Mouse (Mus musculus): ENCODE results near the gene Lypd6b. TPM values are rescaled to one million over a fixed set of nuclear protein-coding genes. Genes with fewer than 3 reads are reported as not detected.

The Lypd6b gene
- polyA plus RNA-seq, 1 experiment, result 6.0 TPM

DNA sequence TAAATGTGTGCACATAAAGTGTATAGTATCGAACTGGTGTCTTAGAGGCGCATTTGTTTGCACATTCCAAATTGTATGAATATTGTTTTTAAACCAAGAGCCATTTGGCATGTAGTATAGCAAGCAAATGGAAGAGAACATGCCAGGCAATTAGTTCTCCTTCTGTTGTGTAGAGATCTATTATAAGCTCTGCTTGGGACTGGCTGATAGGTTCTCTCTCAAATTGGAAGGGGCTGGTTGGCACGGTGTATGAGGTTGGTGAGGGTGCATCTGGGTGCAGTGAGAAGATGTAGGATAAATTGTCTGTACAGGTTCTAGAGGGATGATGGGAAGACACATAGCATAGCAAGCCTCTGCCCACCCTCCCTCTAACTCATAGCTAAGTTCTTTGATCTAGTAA lies 42.9 kb downstream of the Lypd6b start:
- no peak for TF ChIP-seq EP300 (IDR thresholded peaks at IDR 0.05; ENCODE audit: insufficient read depth, low read depth, low read length)
- TF ChIP-seq POLR2A (IDR thresholded peaks at IDR 0.05; ENCODE audit: insufficient read depth, low read length), result no peak
- TF ChIP-seq CTCF (IDR thresholded peaks at IDR 0.05; ENCODE audit: low read depth, low read length), result no peak
- no peak overlapping the region for H3K27ac ChIP-seq (ENCODE audit: insufficient read depth, low read length)
- H3K9me3 ChIP-seq (replicated peaks; ENCODE audit: control insufficient read depth, insufficient read depth, low read length, poor library complexity, severe bottlenecking), result no peaks in the 10 kb centered on the region
- no peaks in the 10 kb centered on the region for H3K27me3 ChIP-seq (ENCODE audit: control insufficient read depth, insufficient read depth, low read length, poor library complexity, severe bottlenecking)
- H3K9ac ChIP-seq (ENCODE audit: low read depth, poor library complexity, severe bottlenecking), result no peak overlapping the region
- no peak overlapping the region for H3K4me3 ChIP-seq (ENCODE audit: low read depth, low read length)
- H3K36me3 ChIP-seq (ENCODE audit: control insufficient read depth, insufficient read depth, low read length, poor library complexity, severe bottlenecking), result no peaks in the 10 kb centered on the region
- H3K4me1 ChIP-seq (ENCODE audit: control insufficient read depth, insufficient read depth, low read length), result no peaks in the 10 kb centered on the region

DNA sequence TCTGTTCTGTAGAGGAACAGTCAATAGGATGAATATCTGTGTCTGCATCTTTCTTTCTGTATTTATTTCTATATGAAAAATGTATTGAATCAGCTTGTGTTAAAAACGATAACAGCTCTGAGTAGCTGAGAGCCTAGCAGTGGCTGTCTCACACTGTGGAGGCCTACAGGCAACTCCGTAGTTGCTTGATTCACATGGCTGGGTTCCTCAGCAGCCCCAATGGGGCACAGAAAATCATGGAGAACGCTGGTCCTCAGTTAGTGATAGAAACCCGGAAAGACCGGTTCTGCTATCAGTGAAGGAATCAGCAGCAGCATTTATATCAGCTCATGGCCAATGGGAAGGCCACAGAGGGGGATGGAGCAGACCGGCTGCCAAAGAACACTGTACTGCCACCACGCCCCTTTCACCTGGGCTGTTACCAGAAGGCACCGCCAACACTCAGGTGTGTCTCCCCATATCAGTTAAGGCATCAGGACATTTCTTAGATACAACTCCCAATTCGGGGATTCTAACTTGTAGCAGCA lies 44.9 kb downstream of the Lypd6b start:
- Histone ChIP-seq H3K4me1 (ENCODE audit: control insufficient read depth, insufficient read depth, low read length) (no peaks in the 10 kb centered on the region), H3K9me3 (replicated peaks; ENCODE audit: control insufficient read depth, insufficient read depth, low read length, poor library complexity, severe bottlenecking) (no peaks in the 10 kb centered on the region), H3K36me3 (ENCODE audit: control insufficient read depth, insufficient read depth, low read length, poor library complexity, severe bottlenecking) (no peaks in the 10 kb centered on the region), H3K9ac (ENCODE audit: low read depth, poor library complexity, severe bottlenecking) (no peak overlapping the region), H3K4me3 (ENCODE audit: low read depth, low read length) (no peak overlapping the region), H3K27ac (ENCODE audit: insufficient read depth, low read length) (no peak overlapping the region), H3K27me3 (ENCODE audit: control insufficient read depth, insufficient read depth, low read length, poor library complexity, severe bottlenecking) (no peaks in the 10 kb centered on the region)
- no peak for TF ChIP-seq POLR2A (IDR thresholded peaks at IDR 0.05; ENCODE audit: insufficient read depth, low read length)
- no peak for TF ChIP-seq CTCF (IDR thresholded peaks at IDR 0.05; ENCODE audit: low read depth, low read length)
- TF ChIP-seq EP300 (IDR thresholded peaks at IDR 0.05; ENCODE audit: insufficient read depth, low read depth, low read length), result no peak

DNA sequence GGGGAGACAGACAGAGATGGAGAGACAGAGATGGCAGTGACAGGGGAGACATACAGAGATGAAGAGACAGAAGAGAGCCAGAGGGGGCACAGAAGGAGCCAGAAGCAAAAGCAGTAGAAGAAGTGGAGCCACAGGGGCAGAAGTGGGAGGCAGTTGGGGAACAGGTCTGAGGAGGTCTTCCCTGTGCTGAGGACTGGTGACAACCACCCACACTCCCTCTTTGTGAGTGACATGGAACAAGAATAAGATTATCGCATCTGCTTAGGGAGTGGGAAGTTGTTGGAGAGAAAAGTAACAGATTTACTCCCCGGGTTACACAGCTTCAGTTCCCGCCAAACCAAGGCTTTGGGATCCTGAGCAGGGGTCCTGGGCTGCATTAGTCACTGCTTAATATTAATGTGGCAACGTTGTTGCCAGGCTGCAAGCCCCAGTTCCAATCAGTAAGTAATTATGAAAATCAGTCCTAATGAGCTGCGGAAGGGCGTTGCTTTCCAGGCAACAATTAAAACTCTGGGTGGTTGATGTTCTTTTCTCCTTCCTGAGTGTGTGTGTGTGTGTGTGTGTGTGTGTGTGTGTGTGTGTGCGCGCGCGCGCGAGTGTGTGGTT lies 50.1 kb downstream of the Lypd6b start:
- no peak overlapping the region for H3K27ac ChIP-seq (ENCODE audit: insufficient read depth, low read length)
- H3K9ac ChIP-seq (ENCODE audit: low read depth, poor library complexity, severe bottlenecking), result no peak overlapping the region
- no peak overlapping the region for H3K4me3 ChIP-seq (ENCODE audit: low read depth, low read length)
- no peaks in the 10 kb centered on the region for H3K36me3 ChIP-seq (ENCODE audit: control insufficient read depth, insufficient read depth, low read length, poor library complexity, severe bottlenecking)
- no peak for TF ChIP-seq EP300 (IDR thresholded peaks at IDR 0.05; ENCODE audit: insufficient read depth, low read depth, low read length)
- TF ChIP-seq CTCF (IDR thresholded peaks at IDR 0.05; ENCODE audit: low read depth, low read length), result no peak
- TF ChIP-seq POLR2A (IDR thresholded peaks at IDR 0.05; ENCODE audit: insufficient read depth, low read length), result no peak
- H3K27me3 ChIP-seq (ENCODE audit: control insufficient read depth, insufficient read depth, low read length, poor library complexity, severe bottlenecking), result no peaks in the 10 kb centered on the region
- H3K4me1 ChIP-seq (ENCODE audit: control insufficient read depth, insufficient read depth, low read length), result no peaks in the 10 kb centered on the region
- H3K9me3 ChIP-seq (replicated peaks; ENCODE audit: control insufficient read depth, insufficient read depth, low read length, poor library complexity, severe bottlenecking), result no peaks in the 10 kb centered on the region

DNA sequence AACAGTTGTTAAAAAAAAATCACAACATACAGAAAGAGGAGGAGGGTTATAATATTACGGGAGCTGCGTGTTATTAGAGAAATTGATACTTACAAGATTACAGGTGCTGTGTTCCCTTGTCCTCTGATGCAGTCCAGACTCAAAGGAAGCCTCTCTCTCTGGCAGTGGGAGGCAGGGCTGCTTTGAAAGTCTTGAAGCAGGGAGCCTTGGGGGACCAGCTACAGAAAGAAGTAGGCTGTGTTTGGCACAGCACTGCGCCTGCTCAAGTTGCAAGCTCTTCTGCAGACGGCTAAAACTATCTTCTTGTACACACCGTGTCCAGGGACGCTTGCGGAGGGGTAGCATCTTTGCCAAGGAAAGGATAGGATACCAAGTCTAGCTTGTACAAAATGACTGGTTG lies 51.1 kb downstream of the Lypd6b start:
- Histone ChIP-seq H3K4me1 (ENCODE audit: control insufficient read depth, insufficient read depth, low read length) (no peaks in the 10 kb centered on the region), H3K9me3 (replicated peaks; ENCODE audit: control insufficient read depth, insufficient read depth, low read length, poor library complexity, severe bottlenecking) (no peaks in the 10 kb centered on the region), H3K9ac (ENCODE audit: low read depth, poor library complexity, severe bottlenecking) (no peak overlapping the region), H3K27ac (ENCODE audit: insufficient read depth, low read length) (no peak overlapping the region), H3K27me3 (ENCODE audit: control insufficient read depth, insufficient read depth, low read length, poor library complexity, severe bottlenecking) (no peaks in the 10 kb centered on the region), H3K36me3 (ENCODE audit: control insufficient read depth, insufficient read depth, low read length, poor library complexity, severe bottlenecking) (no peaks in the 10 kb centered on the region), H3K4me3 (ENCODE audit: low read depth, low read length) (no peak overlapping the region)
- no peak for TF ChIP-seq CTCF (IDR thresholded peaks at IDR 0.05; ENCODE audit: low read depth, low read length)
- TF ChIP-seq EP300 (IDR thresholded peaks at IDR 0.05; ENCODE audit: insufficient read depth, low read depth, low read length), result no peak
- TF ChIP-seq POLR2A (IDR thresholded peaks at IDR 0.05; ENCODE audit: insufficient read depth, low read length), result no peak

DNA sequence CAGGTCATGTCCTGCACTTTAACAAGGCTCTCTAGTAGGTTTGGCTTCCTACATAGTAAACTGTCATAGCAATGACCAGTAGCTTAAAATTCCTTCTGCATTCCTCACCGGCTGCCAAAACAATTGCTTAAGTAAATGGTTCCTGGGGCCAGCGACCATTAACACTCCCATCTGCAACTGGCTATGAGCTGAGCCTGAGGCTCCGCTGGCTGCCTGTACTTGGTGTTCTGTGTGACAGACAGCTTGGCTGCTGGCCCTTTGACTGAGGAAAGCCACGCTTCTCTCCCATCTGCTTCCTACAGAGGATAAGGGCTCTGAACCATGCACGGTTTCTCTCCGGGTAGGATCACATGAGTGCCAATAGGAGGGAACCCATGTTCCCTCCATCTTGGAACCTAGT lies 53.1 kb downstream of the Lypd6b start:
- H3K27me3 ChIP-seq (ENCODE audit: control insufficient read depth, insufficient read depth, low read length, poor library complexity, severe bottlenecking), result no peaks in the 10 kb centered on the region
- no peak overlapping the region for H3K4me3 ChIP-seq (ENCODE audit: low read depth, low read length)
- no peaks in the 10 kb centered on the region for H3K36me3 ChIP-seq (ENCODE audit: control insufficient read depth, insufficient read depth, low read length, poor library complexity, severe bottlenecking)
- H3K9me3 ChIP-seq (replicated peaks; ENCODE audit: control insufficient read depth, insufficient read depth, low read length, poor library complexity, severe bottlenecking), result no peaks in the 10 kb centered on the region
- H3K9ac ChIP-seq (ENCODE audit: low read depth, poor library complexity, severe bottlenecking), result no peak overlapping the region
- H3K27ac ChIP-seq (ENCODE audit: insufficient read depth, low read length), result no peak overlapping the region
- TF ChIP-seq CTCF (IDR thresholded peaks at IDR 0.05; ENCODE audit: low read depth, low read length) (no peak), POLR2A (IDR thresholded peaks at IDR 0.05; ENCODE audit: insufficient read depth, low read length) (no peak), EP300 (IDR thresholded peaks at IDR 0.05; ENCODE audit: insufficient read depth, low read depth, low read length) (no peak)
- no peaks in the 10 kb centered on the region for H3K4me1 ChIP-seq (ENCODE audit: control insufficient read depth, insufficient read depth, low read length)

DNA sequence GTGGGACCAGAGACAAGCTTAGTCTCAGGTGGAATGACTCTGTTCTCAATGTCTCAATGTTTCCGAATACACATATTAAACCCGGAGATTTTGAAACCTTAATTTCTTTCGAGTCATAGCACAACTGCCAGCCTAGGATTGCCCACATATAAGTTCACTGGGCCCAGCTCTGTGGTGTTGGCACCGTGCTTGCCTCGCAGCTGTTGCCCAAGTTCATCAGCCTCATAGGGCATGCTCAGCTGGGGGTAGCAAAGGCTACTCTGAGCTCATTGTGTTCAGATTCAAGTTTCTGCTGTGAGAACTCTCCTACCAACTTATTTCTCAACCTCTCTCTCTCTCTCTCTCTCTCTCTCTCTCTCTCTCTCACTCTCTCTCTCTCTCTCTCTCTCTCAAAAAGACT lies 53.6 kb downstream of the Lypd6b start:
- no peak overlapping the region for H3K27ac ChIP-seq (ENCODE audit: insufficient read depth, low read length)
- no peak overlapping the region for H3K4me3 ChIP-seq (ENCODE audit: low read depth, low read length)
- no peaks in the 10 kb centered on the region for H3K4me1 ChIP-seq (ENCODE audit: control insufficient read depth, insufficient read depth, low read length)
- H3K9me3 ChIP-seq (replicated peaks; ENCODE audit: control insufficient read depth, insufficient read depth, low read length, poor library complexity, severe bottlenecking), result no peaks in the 10 kb centered on the region
- no peaks in the 10 kb centered on the region; the same call in 1 of the 2 replicates for H3K27me3 ChIP-seq (ENCODE audit: control insufficient read depth, insufficient read depth, low read length, poor library complexity, severe bottlenecking)
- TF ChIP-seq POLR2A (IDR thresholded peaks at IDR 0.05; ENCODE audit: insufficient read depth, low read length), result no peak
- TF ChIP-seq EP300 (IDR thresholded peaks at IDR 0.05; ENCODE audit: insufficient read depth, low read depth, low read length), result no peak
- TF ChIP-seq CTCF (IDR thresholded peaks at IDR 0.05; ENCODE audit: low read depth, low read length), result no peak
- no peak overlapping the region for H3K9ac ChIP-seq (ENCODE audit: low read depth, poor library complexity, severe bottlenecking)
- H3K36me3 ChIP-seq (ENCODE audit: control insufficient read depth, insufficient read depth, low read length, poor library complexity, severe bottlenecking), result no peaks in the 10 kb centered on the region

All from ES-Bruce4 (cell line).